Mouse (Mus musculus) kidney, embryonic 16.5 days (tissue): ENCODE results near the gene Eif5a2. TPM values are rescaled to one million over a fixed set of nuclear protein-coding genes. Genes with fewer than 3 reads are reported as not detected.
"Not testable (repeated sequence)": the region's sequence is repeated elsewhere in the genome, so short reads cannot be mapped to it uniquely, and the experiment has no call there.

Experiments used
- ATAC-seq: fragments of 200-750 bp; cut with Nextera tagmentation; 2 replicates; pipeline ENCODE4 v1.8.0; 2017; ENCODE audit warnings: moderate TSS enrichment; ENCODE audit not compliant: low FRiP score, low TSS enrichment
- H3K27ac ChIP-seq: fragments of 300-500 bp; sonication (generic); 2 replicates; pipeline ENCODE4 v1.5.1; 2014; ENCODE audit warnings: low read length
- H3K27me3 ChIP-seq: fragments of 300-500 bp; sonication (generic); 2 replicates; pipeline ENCODE4 v1.6.1; 2014; ENCODE audit warnings: low read length, control low read depth, mixed read lengths; ENCODE audit not compliant: insufficient read depth
- H3K36me3 ChIP-seq: fragments of 300-500 bp; sonication (generic); 2 replicates; pipeline ENCODE4 v1.6.1; 2014; ENCODE audit warnings: low read length, control low read depth, mixed read lengths; ENCODE audit not compliant: insufficient read depth
- H3K4me1 ChIP-seq: fragments of 300-500 bp; sonication (generic); 2 replicates; pipeline ENCODE4 v1.6.1; 2014; ENCODE audit warnings: low read length, control low read depth, mixed read lengths; ENCODE audit not compliant: insufficient read depth
- H3K4me2 ChIP-seq: fragments of 300-500 bp; sonication (generic); replicated peaks from 2 replicates; pipeline ENCODE4 v1.6.1; 2014; ENCODE audit warnings: low read depth, low read length
- H3K4me3 ChIP-seq: fragments of 300-500 bp; sonication (generic); 2 replicates; pipeline ENCODE4 v1.5.1; 2014; ENCODE audit warnings: mild to moderate bottlenecking, low read length
- H3K9ac ChIP-seq: fragments of 300-500 bp; sonication (generic); replicated peaks from 2 replicates; pipeline ENCODE4 v1.6.1; 2014; ENCODE audit warnings: low read length
- H3K9me3 ChIP-seq: fragments of 300-500 bp; sonication (generic); 2 replicates; pipeline ENCODE4 v1.6.1; 2016; ENCODE audit warnings: low read length, control low read depth
- WGBS: fragments of 180-500 bp; shearing (Covaris S2); extraction: QIAGEN DNeasy Blood & Tissue Kit; methylation state at CpG from one replicate; pipeline ENCODE4 v1.1.7; 2014; 5-methylcytosine and 5-hydroxymethylcytosine counted together
- polyA plus RNA-seq: library from polyadenylated mRNA; unstranded; fragments of >200 nt; fragmentation: Nextera tagmentation; extraction: Ambion mirVana; gene quantifications from 2 replicates; pipeline ENCODE4 v1.2.1, GENCODE M21; 2015

The Eif5a2 gene
- polyA plus RNA-seq, 1 experiment from 2014 or later: 8.6 TPM

DNA sequence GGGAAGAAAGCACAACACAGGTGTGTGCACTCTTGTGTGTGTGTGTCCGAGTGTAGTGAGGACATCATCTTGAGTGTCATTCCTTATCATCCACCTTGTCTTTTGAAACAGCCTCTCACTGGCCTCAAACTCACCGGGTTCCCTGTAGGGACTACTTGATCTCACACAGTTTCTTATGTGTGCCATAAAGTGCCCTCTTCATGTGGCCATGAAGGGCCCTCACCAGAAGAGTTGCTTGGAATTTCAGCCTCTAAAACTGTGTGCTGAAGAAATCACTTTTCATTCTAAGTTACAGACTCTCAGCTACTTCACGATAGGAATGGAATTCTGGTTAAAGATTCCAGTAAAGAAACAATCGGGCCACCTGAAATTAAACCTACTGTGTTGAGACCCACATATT lies 14.1 kb upstream of the Eif5a2 start:
- Histone ChIP-seq H3K27ac (no peak overlapping the region), H3K27me3 (no peaks in the 10 kb centered on the region), H3K9ac (no peak overlapping the region), H3K4me2 (no peak overlapping the region), H3K4me1 (no peaks in the 10 kb centered on the region), H3K9me3 (no peaks in the 10 kb centered on the region), H3K36me3 (no peaks in the 10 kb centered on the region), H3K4me3 (no peak overlapping the region)
- no peak for ATAC-seq
- 90% methylated on average over 4 of the region's 4 CpGs for WGBS

- no peak overlapping the region for H3K4me2 ChIP-seq
- no peak overlapping the region for H3K4me3 ChIP-seq
- H3K36me3 ChIP-seq: no peaks in the 10 kb centered on the region
- H3K27ac ChIP-seq: no peak overlapping the region
- no peak for ATAC-seq
- no peaks in the 10 kb centered on the region for H3K9me3 ChIP-seq
- 55% methylated on average over 3 of the region's 3 CpGs for WGBS
- H3K4me1 ChIP-seq: no peaks in the 10 kb centered on the region
- no peak overlapping the region for H3K9ac ChIP-seq
- H3K27me3 ChIP-seq: no peaks in the 10 kb centered on the region
These were observed 12.9 kb upstream of the Eif5a2 start for GRCm38 (mm10) chr3:28768222-28768621.

- not testable (repeated sequence) for H3K4me2 ChIP-seq, H3K4me3 ChIP-seq, H3K27me3 ChIP-seq, H3K27ac ChIP-seq, H3K36me3 ChIP-seq, H3K9ac ChIP-seq, H3K4me1 ChIP-seq, H3K9me3 ChIP-seq, ATAC-seq
- 70% methylated on average over 4 of the region's 4 CpGs for whole genome bisulfite sequencing
These were observed 8.2 kb upstream of the Eif5a2 start for GRCm38 (mm10) chr3:28772919-28773318.

- no peak for ATAC-seq
- 88% methylated on average over 7 of the region's 7 CpGs for WGBS
- H3K4me2 ChIP-seq: no peak overlapping the region
- H3K4me3 ChIP-seq: no peak overlapping the region
- peaks cover 3% of the 10 kb centered on the region; the same call in 1 of the 2 replicates for H3K9me3 ChIP-seq
- no peak overlapping the region for H3K27ac ChIP-seq
- H3K27me3 ChIP-seq: no peaks in the 10 kb centered on the region
- H3K36me3 ChIP-seq: no peaks in the 10 kb centered on the region
- H3K4me1 ChIP-seq: no peaks in the 10 kb centered on the region
- H3K9ac ChIP-seq: no peak overlapping the region
These were observed 5.7 kb upstream of the Eif5a2 start for GRCm38 (mm10) chr3:28775361-28775760.

GRCm38 (mm10) chr3:28775958-28776357 lies 5.1 kb upstream of the Eif5a2 start:
- peaks cover 3% of the 10 kb centered on the region; the same call in 1 of the 2 replicates for H3K9me3 ChIP-seq
- ATAC-seq: no peak
- H3K4me2 ChIP-seq: no peak overlapping the region
- no peaks in the 10 kb centered on the region for H3K36me3 ChIP-seq
- no peaks in the 10 kb centered on the region for H3K4me1 ChIP-seq
- H3K27ac ChIP-seq: no peak overlapping the region
- no peaks in the 10 kb centered on the region for H3K27me3 ChIP-seq
- 92% methylated on average over 1 of the region's 1 CpGs for WGBS
- H3K9ac ChIP-seq: no peak overlapping the region
- no peak overlapping the region for H3K4me3 ChIP-seq

DNA sequence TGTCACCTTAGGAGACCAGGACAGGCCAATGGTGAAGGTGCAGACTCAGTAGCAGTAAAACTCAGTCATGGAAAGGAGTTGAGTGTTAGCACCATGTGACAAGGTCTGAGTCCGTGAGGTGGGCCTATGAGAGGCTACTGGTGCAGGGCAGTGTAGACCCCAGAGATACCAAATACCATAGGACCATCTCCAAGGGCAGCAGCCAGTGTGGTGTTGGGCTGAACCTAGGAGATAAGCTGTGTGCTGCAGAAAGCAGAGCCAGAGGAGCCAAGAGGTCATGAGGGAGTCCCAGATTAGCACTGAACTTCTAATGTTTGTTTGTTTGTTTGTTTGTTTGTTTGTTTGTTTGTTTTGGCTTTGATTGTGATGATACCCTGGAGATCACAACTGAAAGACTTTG lies 4.6 kb upstream of the Eif5a2 start:
- Histone ChIP-seq H3K9ac (no peak overlapping the region), H3K36me3 (no peaks in the 10 kb centered on the region), H3K4me3 (no peak overlapping the region), H3K4me2 (no peak overlapping the region), H3K4me1 (no peaks in the 10 kb centered on the region), H3K9me3 (peaks cover 3% of the 10 kb centered on the region; the same call in 1 of the 2 replicates), H3K27ac (no peak overlapping the region), H3K27me3 (no peaks in the 10 kb centered on the region)
- WGBS: 83% methylated on average over 1 of the region's 1 CpGs
- ATAC-seq: no peak

DNA sequence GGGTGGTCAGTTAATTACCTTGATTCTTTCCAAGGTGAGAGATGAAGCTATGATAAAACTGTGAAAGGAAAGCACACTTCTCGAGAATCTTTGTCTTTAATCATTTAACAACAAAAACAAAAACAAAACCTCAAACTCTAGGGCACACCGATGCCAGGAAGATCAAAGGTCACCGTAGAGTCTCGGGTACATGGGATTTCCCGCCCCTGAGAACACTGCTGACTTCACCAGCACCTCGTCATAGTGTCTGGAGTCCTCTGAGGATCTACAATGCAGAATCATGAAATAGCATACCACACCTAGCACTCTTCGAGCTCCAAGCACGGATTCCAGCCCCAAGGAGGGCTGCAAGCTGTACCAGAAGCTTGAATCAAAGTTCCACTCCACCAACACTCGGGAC lies 565 bp upstream of the Eif5a2 start:
- 70% methylated on average over 9 of the region's 9 CpGs for WGBS
- Histone ChIP-seq H3K4me3 (peak overlapping the region; percentile 76; the same call in 1 of the 2 replicates), H3K4me1 (peaks cover 4% of the 10 kb centered on the region; the same call in 1 of the 2 replicates), H3K36me3 (no peaks in the 10 kb centered on the region), H3K4me2 (peak overlapping the region; percentile 100), H3K27ac (no peak overlapping the region), H3K9ac (no peak overlapping the region), H3K27me3 (no peaks in the 10 kb centered on the region), H3K9me3 (peaks cover 3% of the 10 kb centered on the region; the same call in 1 of the 2 replicates)
- 0 out of 2 replicates have a peak, but pooled peaks have one; percentile 8 for ATAC-seq

- WGBS: under 1% methylated on average over 36 of the region's 41 CpGs
- Histone ChIP-seq H3K27ac (no peak overlapping the region), H3K9ac (peak overlapping the region; percentile 84), H3K4me3 (peak overlapping the region; percentile 76), H3K36me3 (no peaks in the 10 kb centered on the region), H3K4me2 (peak overlapping the region; percentile 100), H3K4me1 (peaks cover 4% of the 10 kb centered on the region; the same call in 1 of the 2 replicates), H3K27me3 (no peaks in the 10 kb centered on the region), H3K9me3 (peaks cover 3% of the 10 kb centered on the region; the same call in 1 of the 2 replicates)
- peak; percentile 86 for ATAC-seq
These were observed 346 bp downstream of the Eif5a2 start for GRCm38 (mm10) chr3:28781422-28781821.

DNA sequence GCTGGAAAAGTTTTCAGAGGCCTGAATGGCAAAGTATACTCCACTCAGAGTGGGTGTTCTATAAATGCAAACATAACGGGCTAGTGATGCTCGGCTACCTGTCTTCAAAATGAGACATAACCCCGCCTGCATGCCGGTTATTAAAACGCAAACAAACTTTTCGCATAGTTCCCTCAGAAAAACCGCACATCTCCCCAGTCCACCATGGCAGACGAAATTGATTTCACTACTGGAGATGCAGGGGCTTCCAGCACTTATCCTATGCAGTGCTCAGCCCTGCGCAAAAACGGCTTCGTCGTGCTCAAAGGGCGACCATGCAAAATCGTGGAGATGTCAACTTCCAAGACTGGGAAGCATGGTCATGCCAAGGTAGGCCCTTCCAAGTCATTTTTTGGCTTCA lies 772 bp downstream of the Eif5a2 start:
- no peak overlapping the region for H3K27ac ChIP-seq
- no peaks in the 10 kb centered on the region for H3K27me3 ChIP-seq
- peaks cover 3% of the 10 kb centered on the region; the same call in 1 of the 2 replicates for H3K9me3 ChIP-seq
- H3K4me2 ChIP-seq: peak overlapping the region; percentile 100
- peak overlapping the region; percentile 84 for H3K9ac ChIP-seq
- peak overlapping the region; percentile 76 for H3K4me3 ChIP-seq
- H3K36me3 ChIP-seq: no peaks in the 10 kb centered on the region
- ATAC-seq: no peak
- 20% methylated on average over 14 of the region's 14 CpGs for WGBS
- peaks cover 4% of the 10 kb centered on the region; the same call in 1 of the 2 replicates for H3K4me1 ChIP-seq

- Histone ChIP-seq H3K9me3 (no peaks in the 10 kb centered on the region), H3K4me3 (no peak overlapping the region), H3K4me2 (no peak overlapping the region), H3K9ac (no peak overlapping the region), H3K27me3 (no peaks in the 10 kb centered on the region), H3K27ac (no peak overlapping the region), H3K4me1 (peaks cover 4% of the 10 kb centered on the region; the same call in 1 of the 2 replicates), H3K36me3 (no peaks in the 10 kb centered on the region)
- no peak for ATAC-seq
- WGBS: 81% methylated on average over 2 of the region's 2 CpGs
These were observed 3.1 kb downstream of the Eif5a2 start for GRCm38 (mm10) chr3:28784176-28784575.
